Mouse (Mus musculus) heart, embryonic 15.5 days (tissue): ENCODE measurements around the gene Tgfb2. TPM values are rescaled to one million over a fixed set of nuclear protein-coding genes. Genes with fewer than 3 reads are reported as not detected.

Experiments used
- ATAC-seq: fragments of 200-750 bp; cut with Nextera tagmentation; replicated peaks from 2 replicates; pipeline ENCODE4 v1.8.0; 2017; ENCODE audit warnings: low read depth, moderate TSS enrichment; ENCODE audit not compliant: insufficient number of reproducible peaks, insufficient read depth, low FRiP score
- H3K27ac ChIP-seq: fragments of 300-500 bp; sonication (generic); 2 replicates; pipeline ENCODE4 v1.5.1; 2015; ENCODE audit warnings: mild to moderate bottlenecking, inconsistent platforms
- H3K27me3 ChIP-seq: fragments of 300-500 bp; sonication (generic); 2 replicates; pipeline ENCODE4 v1.6.1; 2015; ENCODE audit warnings: inconsistent platforms
- H3K36me3 ChIP-seq: fragments of 300-500 bp; sonication (generic); 2 replicates; pipeline ENCODE4 v1.6.1; 2015; ENCODE audit warnings: mild to moderate bottlenecking, inconsistent platforms
- H3K4me1 ChIP-seq: fragments of 300-500 bp; sonication (generic); replicated peaks from 2 replicates; pipeline ENCODE4 v1.6.1; 2015; ENCODE audit warnings: inconsistent platforms
- H3K4me2 ChIP-seq: fragments of 300-500 bp; sonication (generic); 2 replicates; pipeline ENCODE4 v1.6.1; 2015; ENCODE audit warnings: inconsistent platforms, mild to moderate bottlenecking, moderate library complexity
- H3K4me3 ChIP-seq: fragments of 300-500 bp; sonication (generic); 2 replicates; pipeline ENCODE4 v1.5.1; 2015; ENCODE audit warnings: mild to moderate bottlenecking, inconsistent platforms
- H3K9ac ChIP-seq: fragments of 300-500 bp; sonication (generic); 2 replicates; pipeline ENCODE4 v1.6.1; 2015; ENCODE audit warnings: mild to moderate bottlenecking, inconsistent platforms
- H3K9me3 ChIP-seq: fragments of 300-500 bp; sonication (generic); replicated peaks from 2 replicates; pipeline ENCODE4 v1.6.1; 2016; ENCODE audit warnings: inconsistent platforms
- WGBS: fragments of 180-500 bp; shearing (Covaris S2); methylation state at CpG from one replicate; pipeline ENCODE4 v1.1.7; 2015; ENCODE audit warnings: mixed read lengths; 5-methylcytosine and 5-hydroxymethylcytosine counted together
- polyA plus RNA-seq: library from polyadenylated mRNA; unstranded; fragments of >200 nt; fragmentation: Nextera tagmentation; extraction: Ambion mirVana; gene quantifications from 2 replicates; pipeline ENCODE4 v1.2.1, GENCODE M21; 2015

Tgfb2 gene
- 43.7 and 50.7 TPM in 2 replicates for polyA plus RNA-seq

DNA sequence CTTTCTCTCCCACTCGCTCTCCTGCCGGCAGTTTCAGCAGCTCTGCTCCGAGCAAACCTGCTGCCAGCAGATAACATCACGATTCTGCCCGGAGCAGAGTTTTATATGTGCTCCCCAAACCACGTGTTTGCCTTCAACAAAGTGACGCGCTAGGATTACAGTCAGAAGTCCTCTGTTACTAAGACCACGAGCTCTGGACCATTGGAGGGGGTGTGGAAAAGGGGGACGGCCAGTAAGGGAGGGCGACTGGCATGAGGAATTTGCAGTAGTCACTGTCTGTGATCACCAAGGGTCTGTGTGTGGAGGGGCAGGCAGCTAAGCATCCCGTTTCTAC is at the start of gene Tgfb2:
Gene Tgfb2 (minus strand): TSS at position 75 of the 334 bp plus-strand sequence.
- WGBS: 2% methylated on average over 12 of the region's 12 CpGs

DNA sequence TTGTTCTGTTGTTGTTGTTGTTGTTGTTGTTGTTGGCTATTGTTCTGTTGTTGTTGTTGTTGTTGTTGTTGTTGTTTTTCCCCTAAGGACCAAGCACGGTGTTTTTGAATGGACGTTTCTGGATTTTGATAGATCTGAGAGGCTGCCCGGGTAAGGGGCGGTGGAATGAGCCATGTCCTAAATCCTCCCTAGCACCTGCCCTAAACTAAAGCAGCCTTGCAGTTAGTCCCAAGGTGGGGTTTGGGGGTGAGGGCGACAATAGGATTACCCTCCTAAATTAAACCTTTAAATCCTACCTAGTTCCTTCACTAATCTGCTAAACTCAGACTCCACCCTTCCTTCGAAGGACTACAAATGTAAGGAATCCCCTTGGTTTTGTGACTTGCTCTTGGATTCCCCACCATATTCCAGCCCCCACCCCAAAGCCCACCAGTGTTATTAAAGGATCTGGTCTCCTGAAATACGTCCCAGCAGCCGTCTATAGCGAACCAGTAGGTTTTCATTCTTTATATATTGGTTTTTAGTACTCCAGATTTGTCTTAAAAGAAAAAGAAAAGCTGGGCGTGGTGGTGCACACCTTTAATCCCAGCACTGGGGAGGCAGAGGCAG is 44.0 kb upstream of the Tgfb2 start:
- ATAC-seq: peak; percentile 59; the same call in 1 of the 2 replicates
- H3K4me3 ChIP-seq: peak overlapping the region; percentile 75
- peaks cover 12% of the 10 kb centered on the region for H3K4me1 ChIP-seq
- H3K9me3 ChIP-seq: no peaks in the 10 kb centered on the region
- peak overlapping the region; percentile 76 for H3K9ac ChIP-seq
- no peaks in the 10 kb centered on the region for H3K27me3 ChIP-seq
- H3K4me2 ChIP-seq: peak overlapping the region; percentile 80
- H3K27ac ChIP-seq: peak overlapping the region; percentile 79
- H3K36me3 ChIP-seq: no peaks in the 10 kb centered on the region
- WGBS: 35% methylated on average over 10 of the region's 10 CpGs

More for the DNA sequence above, at the start of gene Tgfb2:
- Histone ChIP-seq H3K27me3 (no peaks in the 10 kb centered on the region; the same call in 1 of the 2 replicates), H3K9me3 (no peaks in the 10 kb centered on the region), H3K27ac (peak within 1 kb of the TSS; percentile 92), H3K36me3 (no peaks in the 10 kb centered on the region), H3K4me1 (peaks cover 18% of the 10 kb centered on the region), H3K4me3 (peak within 1 kb of the TSS; percentile 77), H3K4me2 (peak within 1 kb of the TSS; percentile 90), H3K9ac (peak within 1 kb of the TSS; percentile 84)
- peak; percentile 2; the same call in 1 of the 2 replicates for ATAC-seq

DNA sequence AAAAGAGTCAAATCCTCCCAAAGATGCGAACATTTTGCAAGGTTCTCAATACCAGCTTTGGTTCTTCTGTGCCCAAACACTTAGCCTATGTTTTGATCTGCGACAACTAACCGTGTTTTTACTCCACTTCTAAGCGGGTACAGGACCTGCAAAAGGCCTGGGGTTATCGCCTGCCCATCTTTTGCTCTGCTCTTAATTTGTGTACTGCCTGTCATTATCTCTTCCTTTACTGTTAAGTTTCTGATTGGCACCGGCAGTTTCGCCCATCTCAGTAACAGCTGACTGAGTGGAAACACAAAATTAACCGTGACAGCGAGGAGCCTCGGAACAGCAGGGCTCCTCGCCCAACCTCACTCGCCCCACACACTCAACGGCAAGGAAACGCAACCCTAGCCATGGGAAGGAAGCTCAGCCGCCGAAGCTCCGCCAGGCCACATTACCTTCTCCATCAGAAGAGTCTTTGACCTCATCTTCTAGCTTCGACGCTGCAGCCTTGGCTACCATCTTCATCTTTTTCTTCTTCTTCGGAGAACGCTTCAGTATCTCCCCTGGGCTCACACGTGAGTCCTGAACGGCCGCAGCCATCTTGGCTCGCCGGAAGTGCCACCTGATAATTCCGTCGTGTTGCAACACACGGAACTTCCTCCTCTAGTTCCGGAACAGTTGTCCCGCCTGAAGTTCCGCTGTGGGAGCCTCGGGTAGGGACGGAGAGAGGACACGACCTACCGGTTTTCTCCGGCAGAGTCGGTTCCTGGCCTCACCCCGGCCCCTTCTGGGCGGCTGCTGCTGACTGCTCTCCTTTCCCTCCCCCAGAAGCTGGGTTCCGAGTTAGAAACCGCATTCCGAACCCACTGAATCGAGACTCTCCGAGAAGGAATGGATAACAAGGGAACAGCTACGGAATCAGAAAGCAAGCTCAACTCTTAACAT is 43.2 kb upstream of the Tgfb2 start, which contains the start of gene Rrp15:
Gene Rrp15 (minus strand): TSS at position 635 of the 930 bp plus-strand sequence.
- Histone ChIP-seq H3K36me3 (no peaks in the 10 kb centered on the region), H3K4me3 (peak within 1 kb of the TSS; percentile 75), H3K4me1 (peaks cover 12% of the 10 kb centered on the region), H3K4me2 (peak within 1 kb of the TSS; percentile 80), H3K27me3 (no peaks in the 10 kb centered on the region), H3K9ac (peak within 1 kb of the TSS; percentile 76), H3K9me3 (no peaks in the 10 kb centered on the region), H3K27ac (peak within 1 kb of the TSS; percentile 79)
- under 1% methylated on average over 46 of the region's 46 CpGs for WGBS
- peak; percentile 90 for ATAC-seq

DNA sequence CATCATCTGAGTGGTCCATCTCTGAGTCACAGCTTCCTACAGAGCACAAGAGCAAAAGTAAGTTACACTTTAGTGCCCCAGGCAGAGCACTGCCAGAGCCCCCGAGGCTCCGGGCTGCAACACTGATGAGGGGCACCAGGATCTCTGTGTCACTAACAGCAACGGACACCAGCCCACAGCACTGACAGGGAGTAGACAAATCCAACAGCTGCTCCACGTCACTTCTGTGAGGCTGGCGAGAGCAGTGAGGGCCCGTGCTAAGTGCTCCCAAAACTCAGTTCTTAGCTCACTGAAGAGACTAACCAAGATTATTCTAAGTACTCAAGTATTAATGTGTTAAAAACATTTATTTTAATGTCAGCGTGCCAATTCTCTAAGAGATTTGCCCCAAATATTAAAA is 34.0 kb upstream of the Tgfb2 start:
- WGBS: 55% methylated on average over 7 of the region's 7 CpGs
- no peak overlapping the region for H3K4me2 ChIP-seq
- H3K4me3 ChIP-seq: no peak overlapping the region
- H3K9me3 ChIP-seq: no peaks in the 10 kb centered on the region
- H3K4me1 ChIP-seq: peaks cover 4% of the 10 kb centered on the region
- no peak overlapping the region for H3K27ac ChIP-seq
- peaks cover 34% of the 10 kb centered on the region; the same call in 1 of the 2 replicates for H3K36me3 ChIP-seq
- H3K9ac ChIP-seq: no peak overlapping the region
- ATAC-seq: no peak
- no peaks in the 10 kb centered on the region for H3K27me3 ChIP-seq

DNA sequence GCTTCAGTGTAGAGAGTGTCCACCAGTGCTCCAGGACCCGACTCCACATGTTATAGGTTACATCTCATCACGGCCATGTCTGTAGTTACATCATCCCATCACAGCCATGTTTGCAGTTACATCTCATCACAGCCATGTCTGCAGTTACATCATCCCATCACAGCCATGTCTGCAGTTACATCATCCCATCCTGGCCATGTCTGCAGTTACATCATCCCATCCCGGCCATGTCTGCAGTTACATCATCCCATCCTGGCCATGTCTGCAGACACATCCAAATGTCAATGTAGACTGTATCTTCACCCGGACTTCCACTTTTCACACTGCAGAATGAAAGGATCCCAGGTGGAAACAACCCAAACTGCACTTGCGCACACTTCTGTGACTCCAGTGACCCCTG is 29.7 kb upstream of the Tgfb2 start:
- Histone ChIP-seq H3K36me3 (peaks cover 39% of the 10 kb centered on the region; the same call in 1 of the 2 replicates), H3K27me3 (no peaks in the 10 kb centered on the region), H3K4me3 (no peak overlapping the region), H3K4me1 (no peaks in the 10 kb centered on the region), H3K9me3 (no peaks in the 10 kb centered on the region), H3K9ac (no peak overlapping the region), H3K4me2 (no peak overlapping the region), H3K27ac (no peak overlapping the region)
- no peak for ATAC-seq
- 90% methylated on average over 5 of the region's 5 CpGs for WGBS

DNA sequence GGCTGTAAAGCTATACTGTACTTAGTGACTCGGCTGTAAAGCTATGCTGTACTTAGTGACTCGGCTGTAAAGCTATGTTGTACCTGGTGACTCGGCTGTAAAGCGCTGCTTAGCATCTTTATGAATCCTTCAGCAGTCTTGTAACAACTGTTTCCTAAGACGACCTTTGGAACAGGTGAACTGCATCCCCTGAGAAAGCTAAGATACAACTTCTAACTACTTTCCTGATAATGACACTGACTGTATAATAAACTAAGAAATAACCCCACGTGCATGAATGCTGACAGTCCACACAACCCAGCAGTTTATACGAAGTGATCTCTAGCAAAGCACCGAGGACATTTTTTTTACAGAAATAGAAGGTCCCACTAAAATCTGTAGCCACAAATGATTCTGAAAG is 27.3 kb upstream of the Tgfb2 start:
- Histone ChIP-seq H3K9ac (no peak overlapping the region), H3K27ac (no peak overlapping the region), H3K4me1 (no peaks in the 10 kb centered on the region), H3K4me3 (no peak overlapping the region), H3K9me3 (no peaks in the 10 kb centered on the region), H3K36me3 (peaks cover 30% of the 10 kb centered on the region; the same call in 1 of the 2 replicates), H3K27me3 (no peaks in the 10 kb centered on the region), H3K4me2 (no peak overlapping the region)
- ATAC-seq: no peak
- WGBS: 91% methylated on average over 8 of the region's 8 CpGs

DNA sequence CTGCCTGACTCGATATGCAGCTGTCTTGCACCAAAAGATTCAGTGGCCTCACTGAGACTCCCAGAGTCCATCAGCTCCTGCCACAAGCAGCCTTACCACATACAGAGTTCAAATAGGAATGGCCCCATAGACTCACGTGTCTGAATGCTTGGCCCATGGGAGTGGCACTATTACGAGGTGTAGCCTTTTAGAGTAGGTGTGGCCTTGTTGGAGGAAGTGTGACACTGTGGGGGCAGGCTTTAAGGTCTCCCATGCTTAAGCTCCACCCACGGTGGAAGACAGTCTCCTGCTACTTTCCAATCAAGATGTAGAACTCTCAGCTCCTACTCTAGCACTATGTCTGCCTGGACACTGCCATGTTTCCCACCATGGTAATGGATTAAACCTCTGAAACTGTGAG is 23.0 kb upstream of the Tgfb2 start:
- Histone ChIP-seq H3K36me3 (no peaks in the 10 kb centered on the region), H3K4me2 (no peak overlapping the region), H3K4me1 (no peaks in the 10 kb centered on the region), H3K9me3 (no peaks in the 10 kb centered on the region), H3K27ac (no peak overlapping the region), H3K27me3 (no peaks in the 10 kb centered on the region), H3K9ac (no peak overlapping the region), H3K4me3 (no peak overlapping the region)
- 72% methylated on average over 4 of the region's 4 CpGs for WGBS
- ATAC-seq: no peak

DNA sequence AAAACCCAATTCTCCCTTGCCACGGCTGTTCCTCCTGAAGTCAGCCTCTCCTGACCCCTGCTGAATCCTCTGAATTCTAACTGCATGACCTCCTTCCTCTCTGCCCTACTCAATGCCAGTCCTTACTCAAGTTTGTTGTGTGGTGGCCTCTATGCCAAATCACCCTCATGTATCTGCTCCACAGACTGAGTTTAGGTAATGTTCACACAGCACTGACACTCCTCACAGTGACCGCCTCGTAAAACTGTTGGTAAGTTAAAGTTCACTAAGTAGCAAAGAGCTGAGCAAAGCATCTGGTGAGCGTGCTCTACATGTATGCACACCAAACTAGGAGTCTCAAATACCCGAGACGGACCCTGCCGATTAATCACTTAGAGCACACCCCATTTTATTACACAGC is 20.3 kb upstream of the Tgfb2 start:
- Histone ChIP-seq H3K4me2 (no peak overlapping the region), H3K27ac (no peak overlapping the region), H3K4me3 (no peak overlapping the region), H3K27me3 (no peaks in the 10 kb centered on the region), H3K9me3 (no peaks in the 10 kb centered on the region), H3K9ac (no peak overlapping the region), H3K36me3 (peaks cover 2% of the 10 kb centered on the region; the same call in 1 of the 2 replicates), H3K4me1 (0 out of 2 replicates have a peak, but pooled peaks cover 2% of the 10 kb centered on the region)
- WGBS: 86% methylated on average over 7 of the region's 7 CpGs
- no peak for ATAC-seq

DNA sequence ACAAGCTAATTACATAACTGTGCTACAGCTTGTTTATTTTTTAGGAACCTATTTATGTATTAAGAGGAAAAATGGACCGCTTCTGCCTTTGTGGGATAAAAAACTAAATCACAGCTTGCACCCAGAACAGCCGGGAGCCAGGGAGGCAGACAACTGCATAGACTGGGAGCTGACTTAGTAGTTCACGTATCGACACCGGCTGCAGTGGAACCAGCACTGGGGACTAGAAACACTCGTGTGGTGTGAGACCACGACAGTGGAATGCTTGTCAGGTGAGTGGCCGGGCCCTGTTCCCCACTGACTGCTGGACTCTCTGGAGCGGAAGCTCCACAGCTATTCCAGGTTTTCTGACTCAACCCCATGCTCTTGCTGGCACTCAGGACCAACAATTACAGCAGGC is 16.5 kb upstream of the Tgfb2 start:
- 0 out of 2 replicates have a peak, but pooled peaks cover 2% of the 10 kb centered on the region for H3K4me1 ChIP-seq
- no peak overlapping the region for H3K4me2 ChIP-seq
- no peak for ATAC-seq
- H3K4me3 ChIP-seq: no peak overlapping the region
- no peak overlapping the region for H3K9ac ChIP-seq
- WGBS: 78% methylated on average over 9 of the region's 9 CpGs
- no peaks in the 10 kb centered on the region for H3K9me3 ChIP-seq
- H3K27ac ChIP-seq: no peak overlapping the region
- peaks cover 17% of the 10 kb centered on the region for H3K36me3 ChIP-seq
- H3K27me3 ChIP-seq: no peaks in the 10 kb centered on the region

DNA sequence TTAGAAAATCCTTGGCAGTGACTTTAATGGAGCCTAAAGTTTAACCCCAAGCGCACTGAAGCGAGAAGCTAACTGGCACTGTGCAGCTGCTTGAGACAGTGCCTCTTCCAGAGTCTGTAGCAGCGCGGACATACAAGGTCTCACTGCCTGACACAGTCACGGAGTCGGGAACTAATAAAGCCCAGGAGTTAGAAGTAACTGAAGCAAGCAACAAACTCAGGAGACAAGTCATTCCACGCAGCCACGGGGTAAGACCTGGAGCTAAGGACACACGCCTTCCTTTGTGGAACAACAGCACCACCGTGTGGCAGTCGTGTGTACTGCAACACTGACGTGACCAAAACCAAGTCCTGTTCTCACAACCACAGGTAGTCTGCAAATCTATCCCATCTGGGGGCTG is 16.1 kb upstream of the Tgfb2 start:
- no peak overlapping the region for H3K9ac ChIP-seq
- WGBS: 34% methylated on average over 12 of the region's 12 CpGs
- H3K27me3 ChIP-seq: no peaks in the 10 kb centered on the region
- H3K9me3 ChIP-seq: no peaks in the 10 kb centered on the region
- peaks cover 17% of the 10 kb centered on the region for H3K36me3 ChIP-seq
- H3K4me2 ChIP-seq: no peak overlapping the region
- no peak for ATAC-seq
- no peak overlapping the region for H3K27ac ChIP-seq
- no peak overlapping the region for H3K4me3 ChIP-seq
- H3K4me1 ChIP-seq: 0 out of 2 replicates have a peak, but pooled peaks cover 2% of the 10 kb centered on the region

DNA sequence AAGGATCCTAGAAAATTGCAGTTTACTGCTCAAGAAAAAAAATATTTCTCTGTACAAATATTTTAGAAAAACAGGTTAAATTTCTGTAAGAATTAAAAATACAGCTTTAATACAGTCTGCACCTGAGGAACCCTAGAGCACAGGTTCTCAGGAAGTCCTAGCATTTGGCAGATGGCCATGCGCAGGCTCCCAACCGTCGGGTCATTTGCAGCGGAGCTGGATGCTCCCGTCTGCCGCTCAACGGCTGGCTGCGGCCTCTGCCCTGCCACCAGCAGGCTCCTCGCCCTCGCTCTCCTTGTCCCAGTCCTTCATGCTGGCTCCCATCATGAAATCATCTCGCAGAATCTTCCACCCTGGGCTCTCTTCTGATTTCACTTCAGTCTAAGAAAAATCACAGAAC is 15.4 kb upstream of the Tgfb2 start:
- no peak for ATAC-seq
- H3K27me3 ChIP-seq: no peaks in the 10 kb centered on the region
- no peak overlapping the region for H3K4me3 ChIP-seq
- no peak overlapping the region for H3K27ac ChIP-seq
- H3K4me1 ChIP-seq: 0 out of 2 replicates have a peak, but pooled peaks cover 2% of the 10 kb centered on the region
- no peak overlapping the region for H3K9ac ChIP-seq
- peaks cover 17% of the 10 kb centered on the region for H3K36me3 ChIP-seq
- H3K4me2 ChIP-seq: no peak overlapping the region
- WGBS: 90% methylated on average over 11 of the region's 11 CpGs
- H3K9me3 ChIP-seq: no peaks in the 10 kb centered on the region
